Mouse (Mus musculus): ENCODE measurements around the gene Iqub. TPM values are rescaled to one million over a fixed set of nuclear protein-coding genes. Genes with fewer than 3 reads are reported as not detected.

The Iqub gene
- 0.82 and 1.4 TPM in 2 replicates for polyA plus RNA-seq (2012; rRNA removed)

DNA sequence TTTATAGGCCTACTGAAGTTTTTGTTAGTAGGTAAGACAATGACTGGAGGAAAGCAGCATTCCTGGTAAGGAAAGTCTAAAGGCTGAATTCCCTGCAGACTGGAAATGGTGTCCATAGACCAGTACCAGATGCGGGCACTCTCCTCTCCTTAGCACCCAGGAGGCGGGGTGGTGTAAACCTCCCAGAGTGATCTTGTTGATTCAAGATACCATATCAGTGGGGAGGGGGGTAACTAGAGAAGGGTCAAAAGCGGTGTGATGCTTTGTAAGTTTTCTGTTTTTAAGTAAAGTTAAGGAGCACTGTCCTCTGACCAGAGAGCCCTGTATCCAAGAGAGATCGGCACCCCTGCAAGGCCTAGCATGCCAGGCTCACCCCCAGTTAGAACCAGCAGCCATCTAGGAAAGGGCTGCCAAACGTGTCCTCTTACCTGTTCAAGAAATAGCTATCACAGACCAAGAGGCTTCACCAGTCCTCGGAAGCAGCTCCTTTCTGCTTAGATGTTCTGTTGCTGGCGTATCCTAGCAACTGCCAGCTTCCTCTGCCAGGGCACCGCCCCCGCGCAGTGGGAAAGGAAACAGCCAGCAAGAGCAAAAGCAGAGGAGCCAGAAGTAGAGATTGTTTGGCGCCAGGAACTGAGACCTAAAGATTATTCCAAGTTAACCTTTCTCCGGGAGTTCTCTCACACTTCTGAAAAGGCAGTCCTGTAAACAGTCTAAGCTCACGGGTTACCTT, at the start of gene Iqub:
Gene Iqub, minus strand, starts transcription at position 516 of the 733 bp plus-strand sequence.
- TF ChIP-seq CTCF (IDR thresholded peaks at IDR 0.05; ENCODE audit: borderline replicate concordance, extremely low read depth, insufficient read depth, insufficient read length), result no peak
- TF ChIP-seq POLR2A (IDR thresholded peaks at IDR 0.05; ENCODE audit: borderline replicate concordance, extremely low read depth, insufficient read depth, insufficient read length, poor library complexity, severe bottlenecking), result no peak
- peak; percentile 93 for DNase-seq (ENCODE audit: low read depth)

DNA sequence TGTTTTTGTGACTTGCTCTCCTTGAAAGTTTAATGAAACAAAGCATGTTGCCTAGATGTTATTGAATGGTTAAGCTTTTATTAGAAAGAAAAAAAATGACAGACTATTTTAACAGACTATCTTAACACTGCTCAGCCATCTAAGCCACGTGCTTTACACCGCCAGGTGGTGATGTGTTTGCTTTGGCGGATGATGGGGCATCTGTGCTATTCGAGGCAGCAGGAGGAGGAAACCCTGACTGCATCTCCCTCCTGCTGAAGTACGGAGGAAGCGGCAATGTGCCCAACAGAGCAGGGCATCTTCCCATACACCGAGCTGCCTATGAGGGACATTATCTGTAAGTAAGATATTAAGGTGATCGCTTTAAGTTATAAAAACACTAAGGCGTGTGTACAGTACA, 49.2 kb upstream of the Iqub start:
- no peak for TF ChIP-seq POLR2A (IDR thresholded peaks at IDR 0.05; ENCODE audit: borderline replicate concordance, extremely low read depth, insufficient read depth, insufficient read length, poor library complexity, severe bottlenecking)
- no peak for TF ChIP-seq CTCF (IDR thresholded peaks at IDR 0.05; ENCODE audit: borderline replicate concordance, extremely low read depth, insufficient read depth, insufficient read length)
- DNase-seq (ENCODE audit: low read depth), result peak; percentile 14

DNA sequence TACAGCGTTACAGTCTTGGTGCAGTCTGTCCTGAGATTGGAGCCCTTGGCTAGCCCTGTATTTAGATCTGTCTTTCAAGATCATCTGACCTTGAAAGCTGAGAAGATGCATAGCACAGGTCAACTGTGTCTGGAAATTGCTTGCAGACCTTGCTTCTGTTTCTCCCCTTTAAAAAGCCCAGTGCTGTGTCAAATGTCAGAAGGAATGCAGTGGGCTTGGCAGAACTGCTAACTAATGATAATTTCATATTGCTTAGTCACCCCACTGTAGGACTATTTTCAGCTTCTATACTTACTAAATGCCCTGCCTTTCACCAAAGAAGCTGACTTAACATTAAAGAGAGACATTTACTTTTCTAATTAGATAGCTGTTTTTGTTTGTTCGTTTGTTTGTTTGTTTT, 40.6 kb upstream of the Iqub start:
- TF ChIP-seq POLR2A (IDR thresholded peaks at IDR 0.05; ENCODE audit: borderline replicate concordance, extremely low read depth, insufficient read depth, insufficient read length, poor library complexity, severe bottlenecking), result no peak
- no peak for TF ChIP-seq CTCF (IDR thresholded peaks at IDR 0.05; ENCODE audit: borderline replicate concordance, extremely low read depth, insufficient read depth, insufficient read length)
- no peak for DNase-seq (ENCODE audit: low read depth)

DNA sequence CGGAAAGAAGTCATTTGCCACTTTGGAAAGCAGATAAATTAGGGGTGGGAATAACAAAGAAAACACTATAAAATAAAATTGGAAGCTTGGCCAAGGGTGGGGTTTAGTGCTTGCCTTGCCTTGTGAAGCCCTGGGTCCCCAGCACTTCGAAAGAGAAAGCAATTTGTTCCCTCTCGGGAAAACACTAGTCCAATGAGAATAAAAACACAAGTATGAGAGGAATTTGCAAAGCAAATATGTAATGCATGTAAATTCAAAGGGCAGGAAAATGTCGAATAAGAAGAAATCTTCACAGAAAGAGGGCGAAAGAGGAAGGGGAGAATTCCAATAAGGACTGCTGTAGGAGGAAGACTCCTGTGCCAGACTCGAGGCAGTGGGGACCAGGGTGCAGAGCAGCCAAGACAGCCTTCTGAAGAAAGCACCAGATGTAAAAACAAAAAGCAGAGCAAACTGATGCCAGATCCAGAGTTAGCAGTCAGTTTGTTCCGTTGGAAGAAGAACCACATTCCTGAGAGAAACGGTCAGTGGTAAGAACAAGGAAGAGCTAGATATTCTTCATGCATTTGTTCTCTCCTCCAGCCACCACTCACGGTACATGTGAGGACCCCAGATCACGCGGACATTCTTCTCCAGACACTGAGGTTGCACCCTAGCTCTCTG, 39.7 kb upstream of the Iqub start:
- no peak for TF ChIP-seq CTCF (IDR thresholded peaks at IDR 0.05; ENCODE audit: borderline replicate concordance, extremely low read depth, insufficient read depth, insufficient read length)
- TF ChIP-seq POLR2A (IDR thresholded peaks at IDR 0.05; ENCODE audit: borderline replicate concordance, extremely low read depth, insufficient read depth, insufficient read length, poor library complexity, severe bottlenecking), result no peak
- DNase-seq (ENCODE audit: low read depth), result no peak

DNA sequence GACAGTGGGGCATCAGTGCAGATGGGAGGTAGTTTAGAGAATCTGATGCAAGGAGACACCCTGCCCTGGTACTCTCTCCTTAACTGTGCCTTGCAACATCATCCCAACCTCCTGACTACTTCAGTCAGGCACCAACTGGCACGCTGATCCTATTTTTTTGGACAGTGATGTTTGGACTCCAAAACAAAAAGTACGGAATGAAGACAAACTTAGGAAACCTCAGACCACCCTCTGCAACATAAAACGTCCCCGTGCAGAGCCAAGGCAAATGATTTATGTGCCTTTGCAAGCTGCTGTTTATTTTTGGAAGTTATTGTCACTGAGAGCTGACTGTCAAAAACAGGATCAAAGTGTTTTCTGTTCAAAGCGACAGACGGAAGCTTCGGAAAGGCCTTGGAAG, 37.2 kb upstream of the Iqub start:
- TF ChIP-seq POLR2A (IDR thresholded peaks at IDR 0.05; ENCODE audit: borderline replicate concordance, extremely low read depth, insufficient read depth, insufficient read length, poor library complexity, severe bottlenecking), result no peak
- TF ChIP-seq CTCF (IDR thresholded peaks at IDR 0.05; ENCODE audit: borderline replicate concordance, extremely low read depth, insufficient read depth, insufficient read length), result no peak
- no peak for DNase-seq (ENCODE audit: low read depth)

DNA sequence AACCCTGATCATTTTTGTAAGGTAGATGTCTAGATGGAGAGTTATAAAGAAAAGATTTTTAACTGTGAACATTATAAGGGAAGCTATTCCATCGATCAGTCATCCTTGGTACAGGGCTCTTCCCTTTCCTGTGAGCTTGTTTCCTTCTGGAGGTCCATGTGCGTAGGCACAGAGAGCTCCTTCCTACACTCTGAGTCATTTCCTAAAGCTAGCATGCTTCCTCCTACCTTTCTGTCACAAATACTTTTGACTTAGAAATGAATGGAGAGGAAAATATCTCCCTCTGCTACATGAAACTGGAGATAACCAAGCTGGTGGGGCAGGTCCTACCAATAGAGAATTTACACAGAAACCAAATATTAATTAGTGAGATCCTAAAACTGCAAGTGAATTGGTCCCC, 34.9 kb upstream of the Iqub start:
- no peak for TF ChIP-seq POLR2A (IDR thresholded peaks at IDR 0.05; ENCODE audit: borderline replicate concordance, extremely low read depth, insufficient read depth, insufficient read length, poor library complexity, severe bottlenecking)
- no peak for TF ChIP-seq CTCF (IDR thresholded peaks at IDR 0.05; ENCODE audit: borderline replicate concordance, extremely low read depth, insufficient read depth, insufficient read length)
- no peak for DNase-seq (ENCODE audit: low read depth)

DNA sequence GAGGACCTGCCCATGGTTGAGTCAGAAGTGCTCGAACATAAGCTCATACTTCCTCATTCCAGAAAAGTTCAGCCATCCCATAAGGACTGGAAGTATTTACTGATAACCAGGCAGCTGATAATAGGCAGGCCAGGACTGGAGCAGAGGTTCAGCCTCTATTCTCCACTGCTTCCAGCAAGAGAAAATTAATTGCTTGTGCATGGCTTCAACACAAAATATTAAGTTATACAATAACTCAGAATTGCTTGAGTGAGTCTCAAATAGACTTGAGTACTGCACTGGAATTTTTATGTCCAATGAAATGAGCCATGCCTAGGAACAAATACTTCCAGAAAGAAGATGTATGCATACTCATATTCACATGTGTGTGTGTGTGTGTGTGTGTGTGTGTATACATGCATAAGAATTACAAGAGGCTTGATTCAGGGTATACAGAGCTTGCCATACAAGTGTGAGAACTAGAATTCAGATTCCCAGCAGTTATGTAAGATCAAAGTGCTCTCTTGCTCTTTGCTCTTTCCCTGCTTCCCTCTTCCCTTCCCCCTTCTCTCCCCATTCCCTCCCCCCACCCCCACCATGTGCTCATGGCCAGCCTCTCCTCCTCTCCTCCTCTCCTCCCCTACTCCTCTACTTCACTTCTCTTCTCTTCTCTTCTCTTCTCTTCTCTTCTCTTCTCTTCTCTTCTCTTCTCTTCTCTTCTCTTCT, 32.0 kb upstream of the Iqub start:
- TF ChIP-seq POLR2A (IDR thresholded peaks at IDR 0.05; ENCODE audit: borderline replicate concordance, extremely low read depth, insufficient read depth, insufficient read length, poor library complexity, severe bottlenecking), result no peak
- no peak for DNase-seq (ENCODE audit: low read depth)

DNA sequence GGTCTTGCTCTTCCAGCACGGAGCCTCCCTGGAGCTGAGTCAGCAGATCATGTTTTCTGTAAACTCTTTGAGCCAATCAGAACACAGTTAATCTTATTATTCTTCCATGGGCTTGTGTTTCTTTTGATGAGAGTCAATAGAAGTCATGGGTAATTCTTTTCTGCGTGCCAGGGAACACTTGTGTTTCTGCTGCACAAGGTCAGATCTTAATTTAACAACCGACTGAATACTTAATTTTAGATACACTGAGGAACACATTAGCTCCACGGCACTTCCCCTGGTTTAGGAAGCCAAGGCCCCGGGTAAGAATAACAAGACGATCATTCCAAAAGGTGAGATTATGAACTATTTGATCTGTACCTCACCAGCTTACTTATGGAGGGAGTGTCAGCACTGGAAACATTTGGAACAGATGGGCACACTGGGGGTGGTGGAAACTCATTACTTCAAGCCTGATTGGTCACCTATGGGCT, 28.3 kb upstream of the Iqub start:
- TF ChIP-seq POLR2A (IDR thresholded peaks at IDR 0.05; ENCODE audit: borderline replicate concordance, extremely low read depth, insufficient read depth, insufficient read length, poor library complexity, severe bottlenecking) (no peak), CTCF (IDR thresholded peaks at IDR 0.05; ENCODE audit: borderline replicate concordance, extremely low read depth, insufficient read depth, insufficient read length) (no peak)
- no peak for DNase-seq (ENCODE audit: low read depth)

DNA sequence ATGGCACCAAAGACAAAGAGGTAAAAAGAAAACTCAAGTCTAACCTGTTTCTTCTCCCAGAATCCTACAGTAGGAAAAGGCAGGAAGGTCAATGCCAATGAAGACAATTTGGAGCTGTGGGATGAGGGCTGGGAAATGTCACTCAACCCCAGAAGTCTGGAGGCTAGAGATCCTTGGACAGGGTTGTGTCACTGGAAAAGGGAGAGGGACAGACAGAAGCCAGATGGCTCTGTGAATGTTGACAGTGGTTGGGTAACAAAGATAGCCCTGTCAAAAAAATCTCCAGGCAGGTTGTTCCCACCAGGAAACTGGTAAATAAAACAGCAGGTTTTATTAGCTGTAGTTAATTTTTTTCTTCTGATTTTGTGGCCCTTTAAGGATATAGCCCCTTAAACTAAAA, 27.5 kb upstream of the Iqub start:
- TF ChIP-seq POLR2A (IDR thresholded peaks at IDR 0.05; ENCODE audit: borderline replicate concordance, extremely low read depth, insufficient read depth, insufficient read length, poor library complexity, severe bottlenecking), result no peak
- no peak for TF ChIP-seq CTCF (IDR thresholded peaks at IDR 0.05; ENCODE audit: borderline replicate concordance, extremely low read depth, insufficient read depth, insufficient read length)
- no peak for DNase-seq (ENCODE audit: low read depth)

DNA sequence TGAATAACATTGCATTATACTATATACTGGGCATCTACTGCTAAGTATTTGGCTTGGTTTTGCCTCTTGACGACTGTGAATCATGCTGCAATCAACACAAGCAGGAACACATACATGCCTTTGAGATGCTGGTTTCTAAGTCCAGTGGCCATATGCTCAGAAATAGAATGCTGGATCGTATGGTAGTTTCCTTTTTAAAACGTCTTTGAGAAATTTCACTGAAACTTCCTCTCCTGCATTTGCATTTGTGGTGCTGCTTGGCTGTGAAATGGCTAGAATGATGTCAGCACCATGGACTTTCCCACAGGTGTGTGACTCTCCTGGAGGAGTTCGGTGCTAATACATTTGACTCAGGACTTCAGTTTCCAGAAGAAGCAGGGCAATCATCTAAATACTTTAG, 25.2 kb upstream of the Iqub start:
- DNase-seq (ENCODE audit: low read depth), result no peak
- TF ChIP-seq POLR2A (IDR thresholded peaks at IDR 0.05; ENCODE audit: borderline replicate concordance, extremely low read depth, insufficient read depth, insufficient read length, poor library complexity, severe bottlenecking), result no peak
- TF ChIP-seq CTCF (IDR thresholded peaks at IDR 0.05; ENCODE audit: borderline replicate concordance, extremely low read depth, insufficient read depth, insufficient read length), result no peak

DNA sequence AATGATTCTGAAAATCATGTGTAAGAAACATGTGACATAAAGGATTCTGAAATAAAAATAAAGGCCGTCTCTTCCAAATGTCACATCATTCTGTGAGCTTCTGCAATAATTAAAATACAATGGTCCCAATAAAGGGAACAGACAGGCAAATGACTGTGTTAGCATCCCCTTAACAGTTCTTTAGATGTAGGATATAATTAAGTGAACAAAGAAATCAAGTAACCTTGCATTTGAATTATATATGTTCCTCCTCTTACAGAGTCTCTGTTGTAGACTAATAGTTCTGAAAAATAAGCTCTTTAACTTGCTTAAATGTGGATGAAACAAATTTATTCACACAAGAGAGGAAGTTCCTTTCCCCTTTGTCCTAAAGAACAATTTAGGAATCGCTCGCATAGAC, 23.6 kb upstream of the Iqub start:
- TF ChIP-seq CTCF (IDR thresholded peaks at IDR 0.05; ENCODE audit: borderline replicate concordance, extremely low read depth, insufficient read depth, insufficient read length) (no peak), POLR2A (IDR thresholded peaks at IDR 0.05; ENCODE audit: borderline replicate concordance, extremely low read depth, insufficient read depth, insufficient read length, poor library complexity, severe bottlenecking) (no peak)
- DNase-seq (ENCODE audit: low read depth), result peak; percentile 13
